Mouse (Mus musculus) liver, embryonic 13.5 days (tissue): ENCODE data around the gene Arvcf. TPM values are rescaled to one million over a fixed set of nuclear protein-coding genes. Genes with fewer than 3 reads are reported as not detected.

Experiments used
- ATAC-seq: fragments of 200-750 bp; cut with Nextera tagmentation; 2 replicates; pipeline ENCODE4 v1.8.0; 2017; ENCODE audit warnings: low read depth, mild to moderate bottlenecking, moderate number of reproducible peaks, moderate library complexity
- DNase-seq: peaks from one replicate; pipeline ENCODE4 v3.0.0; 2022
- H3K27ac ChIP-seq: fragments of 300-500 bp; sonication (generic); 2 replicates; pipeline ENCODE4 v1.5.1; 2015; ENCODE audit warnings: moderate library complexity, mild to moderate bottlenecking, inconsistent platforms
- H3K27me3 ChIP-seq: fragments of 300-500 bp; sonication (generic); 2 replicates; pipeline ENCODE4 v1.6.1; 2015; ENCODE audit warnings: mild to moderate bottlenecking, inconsistent platforms
- H3K36me3 ChIP-seq: fragments of 300-500 bp; sonication (generic); 2 replicates; pipeline ENCODE4 v1.6.1; 2015; ENCODE audit warnings: mild to moderate bottlenecking, inconsistent platforms
- H3K4me1 ChIP-seq: fragments of 300-500 bp; sonication (generic); replicated peaks from 2 replicates; pipeline ENCODE4 v1.6.1; 2015; ENCODE audit warnings: inconsistent platforms
- H3K4me2 ChIP-seq: fragments of 300-500 bp; sonication (generic); 2 replicates; pipeline ENCODE4 v1.6.1; 2015; ENCODE audit warnings: inconsistent platforms, mild to moderate bottlenecking, moderate library complexity
- H3K4me3 ChIP-seq: fragments of 300-500 bp; sonication (generic); replicated peaks from 2 replicates; pipeline ENCODE4 v1.5.1; 2015; ENCODE audit warnings: mild to moderate bottlenecking, inconsistent platforms
- H3K9ac ChIP-seq: fragments of 300-500 bp; sonication (generic); 2 replicates; pipeline ENCODE4 v1.6.1; 2015; ENCODE audit warnings: mild to moderate bottlenecking, inconsistent platforms
- H3K9me3 ChIP-seq: fragments of 300-500 bp; sonication (generic); replicated peaks from 2 replicates; pipeline ENCODE4 v1.6.1; 2016; ENCODE audit warnings: inconsistent platforms
- WGBS: fragments of 180-500 bp; shearing (Covaris S2); methylation state at CpG from one replicate; pipeline ENCODE4 v1.1.7; 2015; ENCODE audit not compliant: insufficient replicate concordance; 5-methylcytosine and 5-hydroxymethylcytosine counted together
- polyA plus RNA-seq: library from polyadenylated mRNA; unstranded; fragments of >200 nt; fragmentation: Nextera tagmentation; extraction: Ambion mirVana; gene quantifications from 2 replicates; pipeline ENCODE4 v1.2.1, GENCODE M21; 2015

Arvcf gene
- polyA plus RNA-seq, 1 experiment from 2014 or later = 7.6 TPM

GRCm38 (mm10) chr16:18390399-18390798 is 42.4 kb downstream of the Arvcf start:
- Histone ChIP-seq H3K27me3 (no peaks in the 10 kb centered on the region), H3K36me3 (no peaks in the 10 kb centered on the region), H3K9ac (0 out of 2 replicates have a peak overlapping the region, but pooled peaks have one; percentile 20), H3K4me2 (no peak overlapping the region), H3K9me3 (no peaks in the 10 kb centered on the region), H3K4me1 (peaks cover 91% of the 10 kb centered on the region), H3K4me3 (no peak overlapping the region), H3K27ac (0 out of 2 replicates have a peak overlapping the region, but pooled peaks have one; percentile 16)
- WGBS = 77% methylated on average over 6 of the region's 6 CpGs
- no peak for ATAC-seq
- DNase-seq = no peak

GRCm38 (mm10) chr16:18391127-18391526 is 43.1 kb downstream of the Arvcf start:
- Histone ChIP-seq H3K9me3 (no peaks in the 10 kb centered on the region), H3K9ac (peak overlapping the region; percentile 20; the same call in 1 of the 2 replicates), H3K36me3 (no peaks in the 10 kb centered on the region), H3K4me2 (no peak overlapping the region), H3K27me3 (no peaks in the 10 kb centered on the region), H3K4me3 (no peak overlapping the region), H3K27ac (peak overlapping the region; percentile 59; the same call in 1 of the 2 replicates), H3K4me1 (peaks cover 92% of the 10 kb centered on the region)
- 90% methylated on average over 3 of the region's 3 CpGs for WGBS
- no peak for DNase-seq
- ATAC-seq = no peak

GRCm38 (mm10) chr16:18391728-18392127 is 43.7 kb downstream of the Arvcf start:
- Histone ChIP-seq H3K9me3 (no peaks in the 10 kb centered on the region), H3K36me3 (no peaks in the 10 kb centered on the region), H3K9ac (peak overlapping the region; percentile 8; the same call in 1 of the 2 replicates), H3K27me3 (no peaks in the 10 kb centered on the region), H3K4me2 (peak overlapping the region; percentile 99), H3K4me3 (no peak overlapping the region), H3K27ac (peak overlapping the region; percentile 59), H3K4me1 (peaks cover 89% of the 10 kb centered on the region)
- DNase-seq (no peak), ATAC-seq (no peak)
- 63% methylated on average over 3 of the region's 3 CpGs for WGBS

- H3K27ac ChIP-seq = peak overlapping the region; percentile 75
- WGBS = under 1% methylated on average over 63 of the region's 63 CpGs
- H3K9me3 ChIP-seq = no peaks in the 10 kb centered on the region
- peaks cover under 1% of the 10 kb centered on the region for H3K36me3 ChIP-seq
- H3K27me3 ChIP-seq = no peaks in the 10 kb centered on the region
- H3K4me2 ChIP-seq = peak overlapping the region; percentile 99
- H3K9ac ChIP-seq = peak overlapping the region; percentile 88
- DNase-seq (peak; percentile 91), ATAC-seq (peak; percentile 85)
- H3K4me3 ChIP-seq = peak overlapping the region; percentile 74
- peaks cover 79% of the 10 kb centered on the region for H3K4me1 ChIP-seq
Observed at GRCm38 (mm10) chr16:18392469-18393426, 44.8 kb downstream of the Arvcf start.

- peak overlapping the region; percentile 99 for H3K4me2 ChIP-seq
- DNase-seq = no peak
- H3K27me3 ChIP-seq = no peaks in the 10 kb centered on the region
- peak overlapping the region; percentile 88 for H3K9ac ChIP-seq
- no peak for ATAC-seq
- peaks cover 70% of the 10 kb centered on the region for H3K4me1 ChIP-seq
- H3K27ac ChIP-seq = peak overlapping the region; percentile 75
- no peaks in the 10 kb centered on the region for H3K9me3 ChIP-seq
- H3K36me3 ChIP-seq = peaks cover 9% of the 10 kb centered on the region
- 51% methylated on average over 5 of the region's 5 CpGs for WGBS
- peak overlapping the region; percentile 74 for H3K4me3 ChIP-seq
Observed at GRCm38 (mm10) chr16:18393595-18393994, 45.6 kb downstream of the Arvcf start.

GRCm38 (mm10) chr16:18394056-18394455 is 46.1 kb downstream of the Arvcf start:
- Histone ChIP-seq H3K4me3 (no peak overlapping the region), H3K9me3 (no peaks in the 10 kb centered on the region), H3K36me3 (peaks cover 13% of the 10 kb centered on the region), H3K27me3 (no peaks in the 10 kb centered on the region), H3K4me1 (peaks cover 66% of the 10 kb centered on the region), H3K9ac (peak overlapping the region; percentile 88), H3K4me2 (peak overlapping the region; percentile 99), H3K27ac (peak overlapping the region; percentile 55)
- DNase-seq = no peak
- 66% methylated on average over 3 of the region's 3 CpGs for WGBS
- ATAC-seq = no peak

GRCm38 (mm10) chr16:18394777-18395619 is 47.0 kb downstream of the Arvcf start:
- Histone ChIP-seq H3K4me2 (no peak overlapping the region), H3K4me1 (peaks cover 66% of the 10 kb centered on the region), H3K4me3 (no peak overlapping the region), H3K36me3 (peaks cover 13% of the 10 kb centered on the region), H3K27me3 (no peaks in the 10 kb centered on the region), H3K27ac (no peak overlapping the region), H3K9ac (no peak overlapping the region), H3K9me3 (no peaks in the 10 kb centered on the region)
- 60% methylated on average over 11 of the region's 11 CpGs for WGBS
- ATAC-seq (no peak), DNase-seq (no peak)

- Histone ChIP-seq H3K27me3 (no peaks in the 10 kb centered on the region), H3K27ac (no peak overlapping the region), H3K9me3 (no peaks in the 10 kb centered on the region), H3K4me3 (no peak overlapping the region), H3K36me3 (peaks cover 13% of the 10 kb centered on the region), H3K9ac (no peak overlapping the region), H3K4me2 (no peak overlapping the region), H3K4me1 (peaks cover 64% of the 10 kb centered on the region)
- 72% methylated on average over 6 of the region's 7 CpGs for WGBS
- no peak for ATAC-seq
- DNase-seq = no peak
Observed at GRCm38 (mm10) chr16:18395620-18396036, 47.6 kb downstream of the Arvcf start.

- WGBS = 70% methylated on average over 2 of the region's 2 CpGs
- peaks cover 13% of the 10 kb centered on the region for H3K36me3 ChIP-seq
- no peak overlapping the region for H3K27ac ChIP-seq
- H3K9me3 ChIP-seq = no peaks in the 10 kb centered on the region
- DNase-seq (no peak), ATAC-seq (no peak)
- H3K27me3 ChIP-seq = no peaks in the 10 kb centered on the region
- no peak overlapping the region for H3K4me2 ChIP-seq
- no peak overlapping the region for H3K9ac ChIP-seq
- H3K4me1 ChIP-seq = peaks cover 59% of the 10 kb centered on the region
- no peak overlapping the region for H3K4me3 ChIP-seq
Observed at GRCm38 (mm10) chr16:18396201-18396600, 48.2 kb downstream of the Arvcf start.

- Histone ChIP-seq H3K27ac (no peak overlapping the region), H3K27me3 (no peaks in the 10 kb centered on the region), H3K9me3 (no peaks in the 10 kb centered on the region), H3K4me3 (no peak overlapping the region), H3K36me3 (peaks cover 18% of the 10 kb centered on the region), H3K4me2 (no peak overlapping the region), H3K9ac (no peak overlapping the region), H3K4me1 (peaks cover 51% of the 10 kb centered on the region)
- DNase-seq = no peak
- WGBS = 88% methylated on average over 27 of the region's 27 CpGs
- no peak for ATAC-seq
Observed at GRCm38 (mm10) chr16:18396791-18397621, 49.0 kb downstream of the Arvcf start.
